Mouse (Mus musculus) liver, postnatal 0 days (tissue): ENCODE measurements around the gene Tmem231. TPM values are rescaled to one million over a fixed set of nuclear protein-coding genes. Genes with fewer than 3 reads are reported as not detected.

ENCODE experiments used
- ATAC-seq: fragments of 200-750 bp; cut with Nextera tagmentation; 2 replicates; pipeline ENCODE4 v1.8.0; 2017; ENCODE audit warnings: mild to moderate bottlenecking, moderate library complexity
- DNase-seq: peaks from one replicate; pipeline ENCODE4 v3.0.0-alpha.2; 2016
- H3K27ac ChIP-seq: fragments of 300-500 bp; sonication (generic); 2 replicates; pipeline ENCODE4 v1.5.1; 2014; ENCODE audit warnings: antibody characterized with exemption, moderate library complexity, mild to moderate bottlenecking, low read depth
- H3K27me3 ChIP-seq: fragments of 300-500 bp; sonication (generic); 2 replicates; pipeline ENCODE4 v1.6.1; 2014; ENCODE audit warnings: low read length, control low read depth, mixed read lengths; ENCODE audit not compliant: insufficient read depth
- H3K36me3 ChIP-seq: fragments of 300-500 bp; sonication (generic); replicated peaks from 2 replicates; pipeline ENCODE4 v1.6.1; 2014; ENCODE audit warnings: mild to moderate bottlenecking, control low read depth, low read length, moderate library complexity, mixed read lengths; ENCODE audit not compliant: insufficient read depth
- H3K4me1 ChIP-seq: fragments of 300-500 bp; sonication (generic); 2 replicates; pipeline ENCODE4 v1.6.1; 2014; ENCODE audit warnings: antibody characterized with exemption, mild to moderate bottlenecking, control low read depth; ENCODE audit not compliant: insufficient read depth
- H3K4me2 ChIP-seq: fragments of 300-500 bp; sonication (generic); 2 replicates; pipeline ENCODE4 v1.6.1; 2014; ENCODE audit warnings: low read depth, mild to moderate bottlenecking, low read length, moderate library complexity, mixed read lengths
- H3K4me3 ChIP-seq: fragments of 300-500 bp; sonication (generic); 2 replicates; pipeline ENCODE4 v1.5.1; 2014; ENCODE audit warnings: low read depth, low read length
- H3K9ac ChIP-seq: fragments of 300-500 bp; sonication (generic); replicated peaks from 2 replicates; pipeline ENCODE4 v1.6.1; 2014; ENCODE audit warnings: mild to moderate bottlenecking, moderate library complexity
- H3K9me3 ChIP-seq: fragments of 300-500 bp; sonication (generic); 2 replicates; pipeline ENCODE4 v1.6.1; 2016; ENCODE audit warnings: mild to moderate bottlenecking, control low read depth, low read length, mixed read lengths
- CTCF ChIP-seq: sonication (generic); IDR thresholded peaks from 2 replicates; pipeline ENCODE4 v1.5.1; 2016; ENCODE audit warnings: antibody characterized with exemption, low read depth
- EP300 ChIP-seq: IDR thresholded peaks from 2 replicates; pipeline ENCODE4 v1.6.1; 2016; ENCODE audit warnings: antibody characterized with exemption, low read depth, mild to moderate bottlenecking
- WGBS: fragments of 180-500 bp; shearing (Covaris S2); extraction: QIAGEN DNeasy Blood & Tissue Kit; methylation state at CpG from one replicate; pipeline ENCODE4 v1.1.7; 2014; ENCODE audit not compliant: insufficient replicate concordance; 5-methylcytosine and 5-hydroxymethylcytosine counted together
- polyA plus RNA-seq: library from polyadenylated mRNA; unstranded; fragments of >200 nt; fragmentation: Nextera tagmentation; extraction: Ambion mirVana; gene quantifications from 2 replicates; pipeline ENCODE4 v1.2.1, GENCODE M21; 2015

Gene Tmem231
- polyA plus RNA-seq, 1 experiment from 2014 or later: 1.0 TPM

- 15% methylated on average over 86 of the region's 86 CpGs for WGBS
- H3K27me3 ChIP-seq: peaks cover 35% of the 10 kb centered on the region
These were observed 43.5 kb downstream of the Tmem231 start for GRCm38 (mm10) chr8:111889931-111890910.

GRCm38 (mm10) chr8:111888091-111888650 lies 45.5 kb downstream of the Tmem231 start:
- H3K27me3 ChIP-seq: peaks cover 35% of the 10 kb centered on the region

More at GRCm38 (mm10) chr8:111889931-111890910, 43.5 kb downstream of the Tmem231 start:
- Histone ChIP-seq H3K9ac (no peak overlapping the region), H3K36me3 (no peaks in the 10 kb centered on the region), H3K4me2 (no peak overlapping the region), H3K9me3 (no peaks in the 10 kb centered on the region), H3K4me3 (no peak overlapping the region), H3K27ac (no peak overlapping the region), H3K4me1 (no peaks in the 10 kb centered on the region)
- ATAC-seq (no peak), DNase-seq (no peak)
- TF ChIP-seq CTCF: no peak
- TF ChIP-seq EP300: no peak

GRCm38 (mm10) chr8:111887479-111887878 lies 46.2 kb downstream of the Tmem231 start:
- H3K4me3 ChIP-seq: no peak overlapping the region
- H3K9me3 ChIP-seq: no peaks in the 10 kb centered on the region
- H3K4me2 ChIP-seq: no peak overlapping the region
- H3K27ac ChIP-seq: no peak overlapping the region
- DNase-seq (no peak), ATAC-seq (peak; percentile 50)
- no peak overlapping the region for H3K9ac ChIP-seq
- TF ChIP-seq EP300: 0 out of 2 replicates have a peak, but pooled peaks have one; percentile 10
- no peak for TF ChIP-seq CTCF
- no peaks in the 10 kb centered on the region for H3K36me3 ChIP-seq
- H3K27me3 ChIP-seq: peaks cover 35% of the 10 kb centered on the region
- 32% methylated on average over 1 of the region's 1 CpGs for WGBS
- H3K4me1 ChIP-seq: no peaks in the 10 kb centered on the region

More at GRCm38 (mm10) chr8:111888091-111888650, 45.5 kb downstream of the Tmem231 start:
- Histone ChIP-seq H3K4me2 (no peak overlapping the region), H3K9ac (no peak overlapping the region), H3K4me3 (no peak overlapping the region), H3K27ac (no peak overlapping the region), H3K4me1 (no peaks in the 10 kb centered on the region), H3K9me3 (no peaks in the 10 kb centered on the region), H3K36me3 (no peaks in the 10 kb centered on the region)
- no peak for ATAC-seq
- WGBS: 49% methylated on average over 7 of the region's 7 CpGs
- no peak for DNase-seq
- TF ChIP-seq CTCF (no peak), EP300 (no peak)

- no peaks in the 10 kb centered on the region for H3K36me3 ChIP-seq
- 73% methylated on average over 4 of the region's 4 CpGs for WGBS
- no peak for DNase-seq
- no peak overlapping the region for H3K27ac ChIP-seq
- no peaks in the 10 kb centered on the region for H3K9me3 ChIP-seq
- no peak for ATAC-seq
- no peaks in the 10 kb centered on the region for H3K4me1 ChIP-seq
- H3K4me2 ChIP-seq: no peak overlapping the region
- TF ChIP-seq EP300 (no peak), CTCF (no peak)
- H3K4me3 ChIP-seq: no peak overlapping the region
- no peak overlapping the region for H3K9ac ChIP-seq
- H3K27me3 ChIP-seq: 0 out of 2 replicates have a peak, but pooled peaks cover 4% of the 10 kb centered on the region
These were observed 50.1 kb downstream of the Tmem231 start for GRCm38 (mm10) chr8:111883615-111884014.

GRCm38 (mm10) chr8:111881591-111881990 lies 52.1 kb downstream of the Tmem231 start:
- no peaks in the 10 kb centered on the region for H3K36me3 ChIP-seq
- WGBS: 2% methylated on average over 2 of the region's 2 CpGs
- no peak for ATAC-seq
- no peak overlapping the region for H3K27ac ChIP-seq
- no peaks in the 10 kb centered on the region for H3K4me1 ChIP-seq
- no peaks in the 10 kb centered on the region for H3K9me3 ChIP-seq
- DNase-seq: peak; percentile 69
- TF ChIP-seq EP300: no peak
- TF ChIP-seq CTCF: peak; percentile 88
- no peak overlapping the region for H3K9ac ChIP-seq
- H3K27me3 ChIP-seq: no peaks in the 10 kb centered on the region
- H3K4me2 ChIP-seq: no peak overlapping the region
- no peak overlapping the region for H3K4me3 ChIP-seq

GRCm38 (mm10) chr8:111877711-111878110 lies 56.0 kb downstream of the Tmem231 start:
- H3K27me3 ChIP-seq: no peaks in the 10 kb centered on the region
- 66% methylated on average over 9 of the region's 9 CpGs for WGBS
- ATAC-seq (no peak), DNase-seq (no peak)
- no peak overlapping the region for H3K4me2 ChIP-seq
- H3K9ac ChIP-seq: no peak overlapping the region
- H3K4me1 ChIP-seq: peaks cover 5% of the 10 kb centered on the region; the same call in 1 of the 2 replicates
- no peak overlapping the region for H3K4me3 ChIP-seq
- H3K9me3 ChIP-seq: no peaks in the 10 kb centered on the region
- H3K27ac ChIP-seq: no peak overlapping the region
- TF ChIP-seq EP300: no peak
- TF ChIP-seq CTCF: peak; percentile 29; the same call in 1 of the 2 replicates
- no peaks in the 10 kb centered on the region for H3K36me3 ChIP-seq
